Mouse (Mus musculus): ENCODE measurements at regions not wholly inside any gene's neighbourhood (a gene's known extent, or its start where the extent isn't known, plus 50 kb on each side); places are given as distances from the start of the nearest gene placed in this dataset.

DNA sequence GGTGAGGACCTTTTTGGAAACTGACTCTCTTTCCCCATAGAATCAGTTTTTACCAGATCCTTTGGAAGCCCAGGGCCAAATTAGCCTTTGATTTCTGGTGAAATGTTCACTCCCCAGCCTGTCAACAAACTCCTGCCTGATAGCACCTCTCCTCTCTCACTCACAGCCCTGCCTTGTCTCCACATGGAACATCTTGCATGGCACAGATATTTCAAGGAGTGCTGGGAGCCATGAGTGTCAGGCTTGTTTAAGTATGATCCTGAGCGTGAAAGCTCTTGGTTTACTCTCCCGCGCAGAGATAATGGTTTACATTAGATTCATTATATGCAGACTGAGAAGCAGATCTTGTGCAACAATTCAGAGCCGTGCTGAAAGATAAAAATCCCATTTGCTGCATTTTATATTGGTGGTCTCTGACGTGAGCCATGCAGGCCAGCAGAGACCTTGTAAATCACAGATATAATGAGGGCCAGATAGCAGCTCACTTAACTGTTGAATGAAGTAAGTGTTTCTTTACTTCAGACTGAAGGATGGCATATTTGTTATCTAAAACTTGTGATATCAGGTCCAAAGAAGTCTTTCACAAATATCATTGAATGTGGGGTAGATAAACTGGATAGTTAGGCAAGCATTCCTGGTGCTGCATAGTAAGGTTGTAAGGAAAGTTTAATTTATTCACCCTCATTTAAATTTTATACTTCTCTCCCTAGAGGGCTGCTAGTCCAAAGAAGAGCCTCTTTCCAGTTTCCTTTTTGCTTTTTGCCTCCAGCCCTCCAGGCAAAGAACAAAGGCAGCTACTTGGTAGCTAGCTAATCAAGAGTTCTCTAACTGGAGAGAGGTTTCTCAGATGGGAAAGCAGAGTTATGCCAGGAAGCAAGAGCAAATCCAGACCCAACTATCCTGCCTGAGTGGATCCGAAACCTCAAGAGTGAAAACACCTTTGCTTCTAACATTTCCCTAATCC, 81.8 kb downstream of the Tbx18 start:
- ATAC-seq (replicated peaks; ENCODE audit: low read depth, poor library complexity, severe bottlenecking) = no peak

DNA sequence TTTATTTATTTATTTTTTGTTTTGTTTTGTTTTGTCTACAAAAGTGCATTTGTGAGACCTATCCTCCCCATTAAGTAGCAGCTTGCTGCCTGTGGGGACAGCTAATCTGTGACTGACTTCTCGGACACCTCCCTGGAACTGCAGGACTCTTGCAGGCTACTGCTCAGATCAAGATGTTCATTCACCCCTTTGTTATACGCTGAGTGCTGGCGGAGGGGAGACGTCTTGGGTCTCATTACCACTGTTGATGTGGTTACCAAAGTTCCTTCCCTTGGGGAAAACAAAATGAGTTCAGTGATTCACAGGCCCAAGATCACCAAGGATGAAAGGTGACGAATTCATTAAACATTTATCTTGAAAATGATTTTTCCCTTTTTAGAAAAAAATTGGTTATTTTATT, 82.7 kb downstream of the Tbx18 start:
- no peak for ATAC-seq (replicated peaks; ENCODE audit: low read depth, poor library complexity, severe bottlenecking)

DNA sequence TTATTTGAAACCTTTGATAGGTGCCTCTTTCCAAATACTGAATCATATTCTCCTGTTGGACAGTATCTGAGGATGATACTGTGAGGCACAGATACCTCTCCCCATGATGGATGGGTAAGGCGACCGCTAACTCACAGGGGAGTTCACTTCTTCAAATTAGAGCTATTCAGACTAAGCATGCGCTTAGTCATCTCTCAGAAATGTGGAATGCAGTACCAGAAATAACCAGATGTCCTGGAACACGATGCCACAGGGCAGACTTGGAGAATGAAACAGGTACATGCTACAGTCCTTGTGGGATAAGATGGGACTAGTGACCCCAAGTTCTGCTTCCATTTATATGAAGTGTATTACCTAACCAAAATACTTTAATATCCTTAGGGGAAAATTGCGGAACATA, 86.0 kb downstream of the Tbx18 start:
- ATAC-seq (replicated peaks; ENCODE audit: low read depth, poor library complexity, severe bottlenecking) = no peak

DNA sequence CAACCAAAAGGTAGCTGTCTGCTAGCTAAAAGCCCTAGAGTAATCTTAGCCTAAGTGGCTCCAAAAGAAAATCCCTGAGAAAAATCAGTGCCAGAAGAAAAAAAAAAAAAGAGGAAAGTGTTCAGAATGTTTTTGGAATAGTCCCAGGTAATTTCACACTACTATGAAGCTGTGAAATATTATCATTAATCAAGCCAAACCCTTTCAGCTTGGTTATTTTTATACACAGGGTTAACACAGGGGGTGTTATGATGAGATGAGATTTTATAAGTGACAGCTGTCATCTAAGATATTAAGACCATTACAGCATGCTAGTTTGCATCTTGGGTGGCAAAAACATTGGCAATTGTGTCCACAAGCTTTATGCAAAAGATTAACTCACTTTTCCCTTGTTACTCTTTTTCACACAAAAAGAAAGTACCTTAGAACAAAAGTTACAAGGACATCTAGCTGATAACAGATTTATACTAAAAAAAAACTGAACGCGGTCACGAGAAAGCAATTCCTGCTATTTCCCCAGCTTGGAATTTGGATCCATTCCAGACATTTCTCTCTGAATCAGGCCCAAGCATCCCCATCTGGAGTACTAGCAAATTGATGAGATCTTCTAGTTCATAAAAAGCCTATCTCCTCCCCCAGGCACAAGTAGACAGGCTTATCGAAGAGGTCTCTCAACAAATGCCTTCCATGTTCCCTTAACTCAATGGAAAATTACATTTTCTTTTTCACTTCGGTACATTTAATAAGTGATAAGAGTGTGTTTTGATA, 97.0 kb downstream of the Tbx18 start:
- ATAC-seq (replicated peaks; ENCODE audit: low read depth, poor library complexity, severe bottlenecking) = no peak

DNA sequence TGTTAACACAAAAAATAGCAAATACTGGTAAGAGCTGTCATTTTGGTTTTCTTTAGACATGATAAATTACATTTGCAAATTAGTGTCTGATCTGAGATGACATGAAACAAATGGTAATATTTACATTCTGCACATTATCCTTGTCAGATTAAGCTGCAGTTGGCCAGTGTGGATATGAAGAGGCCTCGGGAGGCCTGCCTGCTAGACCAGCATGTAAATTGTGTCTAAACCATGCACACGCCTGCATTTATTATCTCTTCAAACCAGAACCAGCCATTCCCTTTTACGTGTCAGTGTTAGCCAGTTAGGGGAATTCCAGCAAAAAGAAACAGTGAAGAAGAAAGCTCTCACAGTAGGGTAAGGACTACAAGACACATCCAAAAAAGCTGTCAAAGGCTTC, 104.6 kb downstream of the Tbx18 start:
- no peak for ATAC-seq (replicated peaks; ENCODE audit: low read depth, poor library complexity, severe bottlenecking)

DNA sequence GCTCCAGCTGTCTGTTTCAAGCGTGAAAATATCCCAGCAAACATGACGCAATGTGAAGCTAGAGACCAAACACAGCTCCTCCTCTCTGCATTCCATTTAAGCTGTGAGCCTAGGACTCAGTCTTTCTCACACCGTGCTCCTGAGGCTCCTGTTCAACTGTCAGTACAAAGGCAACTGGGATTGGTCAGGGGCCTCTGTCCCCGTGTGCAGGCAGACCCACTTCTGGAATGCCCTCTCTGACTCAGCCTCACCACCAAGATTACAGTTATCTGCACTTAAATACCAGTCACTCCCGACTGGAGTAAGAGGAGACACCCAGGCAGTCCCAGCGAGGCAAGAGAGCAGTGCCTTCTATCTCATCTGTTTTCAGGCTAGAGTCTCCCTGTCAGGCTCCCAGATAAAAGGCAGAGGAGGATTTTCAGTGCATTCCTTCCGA, 112.8 kb downstream of the Tbx18 start:
- ATAC-seq (replicated peaks; ENCODE audit: low read depth, poor library complexity, severe bottlenecking) = no peak

DNA sequence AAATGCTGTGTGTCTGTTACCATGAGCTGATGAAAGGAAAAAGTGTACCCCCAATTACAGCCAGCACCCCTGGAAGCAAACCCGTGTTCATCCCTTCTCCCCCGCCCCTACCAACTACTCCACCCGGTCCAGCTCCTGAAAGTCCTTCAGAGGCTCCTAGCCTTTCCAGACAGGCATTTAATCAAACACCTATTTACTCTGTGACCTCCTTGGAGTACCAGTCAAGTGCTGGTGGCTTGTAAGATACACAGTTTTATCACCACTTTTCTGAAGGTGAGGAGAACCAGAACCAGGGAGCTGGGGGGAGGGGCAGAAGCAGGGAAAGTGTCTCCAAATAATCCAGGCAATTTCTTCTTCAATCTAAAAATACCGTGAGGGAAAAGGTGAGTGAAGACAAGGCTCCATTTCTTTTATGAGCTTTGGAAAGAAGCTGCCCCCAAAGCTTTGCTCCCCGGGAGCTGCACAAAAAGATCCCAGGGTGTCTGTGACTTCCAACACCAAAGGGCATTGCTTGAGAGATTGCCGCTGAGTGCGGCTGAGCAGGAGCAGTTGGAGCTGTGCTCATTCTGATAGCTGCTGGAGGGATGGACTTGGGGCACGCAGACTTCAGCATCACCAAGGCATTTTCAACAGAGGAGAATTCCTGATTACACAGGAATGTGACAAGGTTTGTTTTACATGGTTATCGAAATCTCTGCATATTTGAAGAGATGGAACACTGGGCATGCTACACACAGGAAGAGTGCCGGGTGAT, 123.0 kb downstream of the Tbx18 start:
- ATAC-seq (replicated peaks; ENCODE audit: low read depth, poor library complexity, severe bottlenecking) = no peak

DNA sequence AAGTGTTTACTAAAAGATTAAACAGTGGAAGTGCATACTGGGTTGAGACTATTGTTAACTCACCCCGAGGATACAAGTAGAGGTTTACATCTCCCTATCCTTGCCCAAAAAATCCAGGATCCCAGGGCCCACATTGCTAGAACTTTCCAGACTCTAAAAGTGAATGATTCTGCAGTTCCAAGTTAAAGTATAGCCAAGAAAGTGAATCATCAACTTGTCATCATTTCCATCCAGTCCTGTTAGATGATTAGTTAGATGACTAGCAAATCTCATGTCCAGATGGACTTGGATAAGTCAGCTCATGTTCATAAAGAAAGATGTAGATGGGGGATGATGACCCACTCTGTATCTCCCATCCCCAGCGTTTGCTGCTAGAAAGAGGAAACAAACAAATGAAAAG, 155.5 kb downstream of the Tbx18 start:
- ATAC-seq (replicated peaks; ENCODE audit: low read depth, poor library complexity, severe bottlenecking) = no peak

DNA sequence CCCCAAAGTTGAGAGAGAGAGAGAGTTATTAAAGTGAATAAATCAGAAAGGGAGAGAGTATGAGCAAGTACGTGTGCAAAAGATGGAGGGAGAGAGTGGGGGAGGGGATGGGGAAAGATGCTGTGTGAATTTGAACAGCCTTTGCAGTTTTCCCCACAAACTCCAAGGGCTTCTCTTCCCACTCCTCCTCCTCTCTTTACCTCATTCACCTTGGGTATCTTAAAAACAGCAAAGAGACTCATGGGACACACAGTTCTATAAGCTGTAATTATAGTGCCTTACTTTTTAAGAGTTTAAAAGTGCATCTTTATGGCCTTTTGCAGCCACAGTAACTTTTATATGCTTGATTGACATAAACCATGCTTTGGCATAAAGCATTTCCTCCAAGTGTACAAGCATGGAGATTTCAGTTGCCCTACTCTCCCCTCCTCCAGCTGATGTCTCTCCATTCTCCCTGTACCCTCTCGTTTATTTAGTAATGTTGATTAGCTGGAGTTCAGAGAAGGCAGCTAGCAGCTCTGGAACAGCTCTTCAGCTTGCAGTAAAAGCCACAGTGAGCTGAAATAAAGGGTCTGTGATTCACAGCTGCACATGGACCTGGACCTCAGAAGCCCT, 156.7 kb downstream of the Tbx18 start:
- no peak for ATAC-seq (replicated peaks; ENCODE audit: low read depth, poor library complexity, severe bottlenecking)

DNA sequence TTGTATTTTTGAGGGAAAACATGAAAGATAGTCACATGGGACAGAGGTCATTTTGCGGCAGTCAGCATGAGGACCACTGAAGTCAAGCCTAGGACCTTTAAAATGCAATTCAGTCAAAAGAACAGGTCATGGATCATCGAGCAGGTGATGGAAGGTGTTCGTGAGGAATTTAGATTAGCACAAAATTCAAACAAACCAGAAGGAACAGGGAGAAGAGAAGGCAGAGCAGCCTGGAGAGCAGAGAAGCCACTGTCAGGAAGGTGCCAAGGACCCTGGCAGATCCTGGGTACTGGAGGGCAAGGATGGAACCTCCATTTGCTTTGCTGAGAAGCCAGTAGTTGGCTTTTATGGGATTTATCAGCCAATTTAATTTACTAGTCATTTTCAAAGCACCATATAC, 167.8 kb downstream of the Tbx18 start:
- ATAC-seq (replicated peaks; ENCODE audit: low read depth, poor library complexity, severe bottlenecking) = no peak

DNA sequence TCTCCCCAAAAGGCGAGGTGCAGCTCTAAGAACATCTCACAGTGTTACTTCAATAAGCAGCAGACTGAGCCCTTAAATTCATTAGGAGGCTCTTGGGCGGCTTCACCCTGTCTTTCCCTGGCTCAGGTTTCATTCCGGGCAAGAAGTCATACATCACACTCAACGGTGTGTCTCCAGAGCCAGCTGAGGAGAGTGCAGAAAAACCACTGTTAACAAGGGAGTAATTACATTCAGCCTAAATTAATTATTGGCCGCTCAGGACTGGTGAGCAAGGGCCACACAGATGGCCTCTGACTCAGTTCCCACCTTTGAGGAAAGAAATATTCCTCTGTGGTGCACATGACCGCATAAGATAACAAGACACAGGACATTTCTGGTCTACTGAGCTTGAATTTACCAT, 168.3 kb downstream of the Tbx18 start:
- no peak for ATAC-seq (replicated peaks; ENCODE audit: low read depth, poor library complexity, severe bottlenecking)

DNA sequence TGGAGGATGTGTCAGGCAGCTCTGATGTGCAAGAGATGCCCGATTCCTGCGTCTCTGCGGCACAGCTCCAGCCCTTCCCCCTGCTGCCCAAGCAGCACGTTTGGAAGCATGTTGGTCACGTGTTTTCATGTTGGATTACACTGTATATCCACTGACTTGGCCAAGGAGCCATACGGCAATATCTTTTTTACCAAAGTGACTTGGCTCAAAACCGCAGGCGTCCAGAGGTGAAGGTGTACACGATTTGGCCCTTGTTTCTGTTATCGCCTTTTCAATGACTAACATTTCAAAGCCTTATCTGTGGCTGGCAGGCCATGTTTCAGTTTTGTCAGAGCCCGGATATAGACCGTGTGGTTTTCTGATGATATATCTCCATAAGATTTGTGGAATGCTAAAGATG, 173.2 kb downstream of the Tbx18 start:
- no peak for ATAC-seq (replicated peaks; ENCODE audit: low read depth, poor library complexity, severe bottlenecking)

DNA sequence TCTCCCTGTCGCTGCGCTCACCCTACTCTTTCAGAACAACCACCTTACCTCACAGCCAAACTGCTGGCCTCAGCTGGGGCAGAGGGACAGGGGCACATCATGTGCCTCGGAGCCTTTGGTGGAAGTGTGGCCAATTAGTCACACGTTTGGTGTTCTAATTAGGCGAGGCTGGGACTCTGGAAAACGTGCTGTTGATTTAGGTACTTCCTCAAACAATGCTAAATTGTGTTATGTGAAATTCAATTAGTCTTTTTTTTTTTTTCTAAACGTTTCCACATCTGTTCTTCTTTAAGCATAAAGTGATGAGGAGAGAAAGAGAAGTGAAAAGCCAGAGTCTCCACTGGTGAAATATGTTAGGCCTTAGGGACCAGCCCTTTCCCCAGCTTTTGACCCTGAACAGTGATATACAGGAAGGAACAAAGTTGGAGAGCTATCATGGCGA, 174.1 kb downstream of the Tbx18 start:
- ATAC-seq (replicated peaks; ENCODE audit: low read depth, poor library complexity, severe bottlenecking) = no peak

DNA sequence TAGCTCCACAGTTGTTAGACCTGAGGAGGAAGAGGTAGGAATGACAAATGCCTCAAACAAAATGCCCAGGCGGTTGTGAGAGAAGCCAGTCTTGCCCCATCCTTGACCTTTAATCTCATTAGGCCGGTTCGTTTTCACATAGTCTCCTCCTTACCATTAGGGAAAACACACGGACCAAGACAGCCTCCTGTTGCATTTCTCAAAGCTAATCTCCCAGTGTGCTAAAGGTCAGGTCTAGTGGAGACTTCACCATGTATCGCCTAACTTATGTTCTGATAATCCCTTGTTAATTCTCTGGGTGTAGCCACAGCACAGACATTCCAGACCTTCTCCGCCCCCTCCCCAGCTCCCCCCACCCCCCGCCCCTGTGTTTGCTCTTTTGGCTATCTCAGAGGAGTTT, 174.5 kb downstream of the Tbx18 start:
- ATAC-seq (replicated peaks; ENCODE audit: low read depth, poor library complexity, severe bottlenecking) = no peak

DNA sequence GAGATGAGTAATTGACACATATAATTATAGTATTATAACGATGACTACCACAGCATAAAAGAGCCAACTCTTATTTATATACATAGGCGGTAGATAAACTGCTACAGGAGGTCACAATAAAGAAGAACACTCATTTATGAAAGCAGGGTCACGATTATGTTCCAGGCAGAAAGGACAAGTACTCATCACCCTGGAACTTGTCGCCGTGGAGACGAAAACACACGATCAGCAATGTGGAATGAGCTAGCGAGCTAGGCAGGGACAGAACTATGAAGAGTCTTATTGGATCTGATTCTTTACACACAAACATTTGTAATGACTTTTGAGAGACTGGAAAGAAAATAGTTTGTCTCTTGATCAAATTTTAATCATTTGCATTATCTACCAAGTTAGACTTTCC, 197.9 kb downstream of the Tbx18 start:
- ATAC-seq (replicated peaks; ENCODE audit: low read depth, poor library complexity, severe bottlenecking) = no peak

DNA sequence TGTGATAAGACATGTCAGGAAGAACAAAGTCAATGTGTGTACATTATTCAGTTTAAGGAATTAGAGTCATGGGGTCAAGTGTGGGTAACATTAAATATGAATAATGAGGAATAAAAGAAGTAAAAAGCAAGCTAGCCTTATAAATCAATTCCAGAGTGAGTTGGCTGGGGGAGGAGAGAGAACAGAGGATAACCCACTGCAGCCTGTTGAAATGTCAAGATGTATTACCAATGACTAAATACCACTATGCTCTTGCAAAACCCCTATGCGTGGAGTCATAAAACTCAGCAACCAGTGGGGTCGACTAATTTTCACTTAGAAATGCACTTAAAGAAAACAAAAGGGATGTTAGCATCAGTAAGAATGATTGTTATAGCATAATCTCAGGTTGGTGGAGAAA, 201.2 kb downstream of the Tbx18 start:
- no peak for ATAC-seq (replicated peaks; ENCODE audit: low read depth, poor library complexity, severe bottlenecking)

DNA sequence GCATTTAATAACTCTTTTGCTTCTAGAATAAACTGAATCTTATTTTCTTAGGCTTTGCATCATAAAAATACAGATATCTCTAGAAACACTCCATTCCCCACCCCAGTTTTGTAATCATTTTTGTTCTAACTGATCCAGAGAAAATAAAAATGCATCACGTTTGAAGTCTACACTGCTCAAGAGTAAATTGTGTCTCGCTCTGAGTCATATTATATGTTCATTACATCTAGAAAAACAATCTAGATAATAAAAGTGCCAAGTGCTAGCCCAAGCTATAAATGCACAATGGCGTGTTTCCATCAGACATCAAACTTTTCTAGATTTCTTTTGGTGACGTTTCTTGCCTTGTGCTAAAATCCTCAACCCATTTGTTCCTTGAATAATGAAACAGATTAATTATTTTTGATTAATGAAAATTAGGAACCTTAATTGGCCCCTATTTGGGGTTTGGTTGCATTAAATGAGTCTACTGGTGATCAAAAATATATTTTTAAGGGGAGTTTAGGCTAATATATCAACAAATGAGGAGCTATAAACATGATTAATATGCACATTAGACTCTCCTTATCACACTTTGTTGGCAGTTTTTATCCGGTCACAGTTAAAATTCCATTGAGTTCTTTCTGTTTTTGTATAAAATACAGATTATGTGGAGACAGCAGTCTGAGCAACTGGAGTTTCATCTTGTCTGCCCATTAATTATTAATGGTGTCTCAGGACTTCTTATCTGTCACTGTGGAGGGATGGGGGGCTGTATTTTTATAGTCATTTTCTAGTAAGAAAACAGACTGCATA, 206.0 kb downstream of the Tbx18 start:
- ATAC-seq (replicated peaks; ENCODE audit: low read depth, poor library complexity, severe bottlenecking) = no peak

DNA sequence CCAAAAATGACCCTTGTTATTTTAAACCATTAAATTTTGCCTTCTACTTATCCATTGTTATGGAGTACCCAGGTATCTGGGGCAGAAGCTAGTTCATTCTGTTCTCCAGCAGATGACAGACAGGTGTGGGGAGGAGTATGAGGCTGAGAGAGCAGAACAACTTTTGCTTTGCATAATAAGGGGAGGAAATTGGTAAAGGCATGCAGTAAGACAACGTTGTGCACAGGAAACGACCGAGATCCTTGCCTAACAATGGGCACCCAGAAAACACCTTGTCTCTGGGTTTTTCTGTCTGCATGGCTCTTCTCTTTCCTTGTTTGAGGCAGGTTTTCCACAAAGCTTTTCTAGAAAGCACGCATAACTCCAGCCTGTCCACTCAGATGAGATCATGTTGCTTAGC, 220.4 kb downstream of the Tbx18 start:
- no peak for ATAC-seq (replicated peaks; ENCODE audit: low read depth, poor library complexity, severe bottlenecking)

DNA sequence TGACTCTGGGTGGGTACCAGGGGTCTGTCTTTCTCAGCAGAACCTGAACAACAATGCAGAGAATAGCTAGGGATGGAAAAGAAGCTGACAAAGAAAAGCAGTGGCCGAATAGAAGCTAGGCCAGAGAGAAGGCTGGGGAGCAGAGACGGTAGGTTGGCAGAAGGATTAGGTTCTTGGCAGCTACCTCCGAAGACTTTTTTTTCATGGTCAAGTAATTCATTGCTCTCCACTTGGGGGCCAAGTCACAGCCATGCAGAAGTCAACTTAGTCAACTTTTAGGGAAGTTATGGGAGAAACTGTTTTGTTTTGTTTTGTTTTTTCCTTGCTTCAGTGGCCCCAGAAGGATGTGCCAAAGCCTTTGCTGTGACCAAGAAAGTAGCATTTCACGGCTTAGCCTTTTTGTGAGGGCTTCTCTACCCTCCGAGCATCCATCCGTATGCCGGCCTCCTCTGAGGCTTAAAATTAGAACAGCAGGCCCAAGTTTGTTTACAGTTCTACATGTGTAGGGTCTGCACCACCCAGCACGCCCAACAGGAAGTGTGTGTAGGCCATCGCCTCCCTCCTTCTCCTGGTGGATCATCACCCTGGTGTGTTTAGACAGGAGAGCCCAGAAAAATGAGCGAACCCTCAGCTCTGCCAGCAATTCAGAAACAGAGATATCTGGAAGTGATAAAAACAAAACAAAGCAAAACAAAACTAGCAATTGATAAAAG, 226.2 kb downstream of the Tbx18 start:
- ATAC-seq (replicated peaks; ENCODE audit: low read depth, poor library complexity, severe bottlenecking) = no peak

Measured in common myeloid progenitor, adult 5-6 weeks (primary cell).